Mouse (Mus musculus) Muller cell, postnatal 12 days (primary cell): ENCODE data around the gene Cd37.
A peak's percentile ranks its signal among the peaks of the same experiment; 100 is the strongest.

Experiments
- DNase-seq: peaks from one replicate; pipeline ENCODE4 v3.0.0-alpha.2; 2015; ENCODE audit errors: inconsistent ontology term

Gene Cd37

DNA sequence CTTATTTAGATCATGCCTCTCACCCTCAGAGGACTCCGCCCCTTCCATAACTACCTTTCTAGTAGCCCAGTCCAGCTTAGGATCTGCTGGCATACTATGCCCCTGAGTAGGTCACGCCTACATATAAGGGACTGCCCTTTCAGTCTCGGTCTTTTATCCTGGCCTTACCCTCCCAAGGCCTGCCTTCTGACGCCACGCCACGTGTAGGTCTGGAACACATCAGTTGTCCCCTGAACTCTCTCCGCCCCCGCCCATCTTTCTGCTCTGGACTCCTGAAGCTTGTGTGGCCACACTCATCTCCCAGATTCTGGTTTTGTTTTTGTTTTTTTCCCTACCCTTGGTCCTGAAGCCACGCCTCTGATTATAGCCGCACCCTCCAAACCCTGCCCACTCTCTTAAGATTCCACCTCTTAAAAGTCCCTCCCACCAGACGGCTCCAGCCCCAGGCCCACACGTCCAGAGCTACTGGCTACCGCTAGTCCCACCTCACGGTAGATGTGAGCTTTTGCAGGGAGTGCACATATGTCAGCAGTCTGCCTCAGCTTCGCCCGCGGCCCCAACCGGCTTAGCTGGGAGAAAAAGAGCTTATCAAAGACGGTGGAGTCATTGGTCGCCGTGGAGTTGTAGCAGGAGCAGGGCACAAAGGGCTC, 3.9 kb downstream of the Cd37 start:
- DNase-seq, result peak; percentile 66

DNA sequence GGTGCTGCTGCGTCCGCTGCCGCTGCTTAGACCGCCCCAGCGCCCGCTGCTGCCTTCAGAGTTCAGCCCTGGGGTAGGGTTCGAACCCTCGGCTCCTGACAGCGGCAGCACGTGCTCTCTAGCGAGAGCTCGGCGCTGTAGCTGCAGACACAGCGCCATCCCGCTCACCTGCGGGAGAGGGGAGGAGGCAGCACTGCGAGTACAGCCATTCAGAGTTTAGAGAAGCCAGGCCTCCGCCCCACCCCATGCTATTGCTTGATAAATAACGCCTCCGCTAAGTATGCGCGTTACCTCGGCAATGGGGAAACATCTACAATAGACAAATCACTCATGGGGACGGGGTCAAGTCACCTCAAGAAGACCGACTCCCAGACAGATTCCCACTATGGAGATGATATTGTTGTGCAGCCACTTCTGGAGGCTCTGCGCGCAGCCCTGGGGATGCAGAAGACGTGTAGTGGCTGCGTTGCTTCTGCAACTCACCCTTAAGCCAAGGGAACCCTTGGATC, 4.5 kb downstream of the Cd37 start:
- DNase-seq, result no peak

DNA sequence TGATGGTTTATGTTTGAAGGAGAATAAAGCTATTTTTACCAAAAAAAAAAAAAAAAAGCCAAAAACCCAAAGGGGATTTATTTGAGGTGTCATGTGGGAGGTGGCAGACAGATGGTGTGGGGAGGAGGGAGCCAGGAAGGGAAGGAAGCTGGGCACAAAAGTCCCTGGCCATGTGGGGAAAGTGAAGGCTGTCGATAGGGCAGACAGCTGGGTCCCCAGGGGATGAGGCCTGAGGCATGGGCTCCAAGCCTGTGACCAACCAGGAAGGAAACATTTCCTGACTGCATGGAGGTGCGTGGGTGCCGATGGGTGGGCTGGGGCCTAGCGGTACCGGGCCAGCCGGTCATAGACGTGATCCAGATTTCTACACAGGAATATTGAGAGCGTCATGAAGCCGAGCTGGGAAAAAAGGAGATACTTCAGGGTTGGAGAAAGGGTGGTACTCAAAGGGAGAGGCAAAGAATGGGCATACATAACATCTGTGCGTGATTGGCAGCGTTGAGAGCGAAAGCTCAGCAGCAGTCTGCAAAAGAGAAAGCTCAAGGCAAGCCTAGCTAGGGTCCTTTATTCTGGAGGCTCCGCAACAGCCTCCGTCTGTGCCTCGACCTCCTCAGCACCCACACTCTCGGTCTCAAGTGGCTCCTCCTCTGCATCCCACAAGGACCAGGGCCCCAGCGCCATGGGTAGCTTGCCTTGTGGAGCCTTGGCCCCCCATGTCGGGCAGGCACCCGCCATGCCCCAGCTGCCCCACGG, 5.2 kb downstream of the Cd37 start:
- no peak for DNase-seq

DNA sequence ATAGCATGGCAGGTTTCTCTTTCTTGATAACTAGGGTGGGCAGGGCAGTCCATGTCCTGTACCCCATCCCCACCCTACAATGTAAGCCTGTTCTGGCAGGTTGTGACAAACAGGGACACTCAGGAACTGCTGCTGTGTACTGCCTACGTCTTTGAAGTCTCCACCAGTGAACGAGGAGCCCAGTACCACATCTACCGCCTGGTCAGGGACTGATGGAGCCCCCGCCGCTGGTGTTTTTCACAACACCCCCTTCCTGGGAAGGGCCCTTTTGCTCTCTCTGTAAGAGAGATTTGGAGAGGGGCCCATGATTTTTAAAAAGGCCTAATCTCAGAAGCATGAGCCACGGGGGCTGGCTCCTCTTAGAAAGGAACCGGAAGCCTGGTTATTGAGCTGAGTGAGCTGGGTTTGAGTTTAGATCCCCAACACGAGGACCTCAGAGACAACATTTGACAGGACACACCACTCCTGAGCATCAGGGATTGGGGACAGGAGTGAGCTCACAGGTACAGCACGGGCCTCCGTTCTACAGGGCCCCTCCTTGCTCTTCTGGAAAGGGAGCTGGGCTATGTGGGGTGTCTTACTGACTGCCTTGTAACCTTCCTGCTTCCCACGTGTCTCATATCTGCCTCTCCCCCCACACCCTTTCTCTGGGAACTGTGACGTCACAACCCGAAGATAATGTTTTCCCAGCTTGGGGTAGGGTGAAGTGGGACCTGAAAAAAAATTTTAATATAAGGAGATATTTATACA, 6.0 kb downstream of the Cd37 start:
- no peak for DNase-seq

DNA sequence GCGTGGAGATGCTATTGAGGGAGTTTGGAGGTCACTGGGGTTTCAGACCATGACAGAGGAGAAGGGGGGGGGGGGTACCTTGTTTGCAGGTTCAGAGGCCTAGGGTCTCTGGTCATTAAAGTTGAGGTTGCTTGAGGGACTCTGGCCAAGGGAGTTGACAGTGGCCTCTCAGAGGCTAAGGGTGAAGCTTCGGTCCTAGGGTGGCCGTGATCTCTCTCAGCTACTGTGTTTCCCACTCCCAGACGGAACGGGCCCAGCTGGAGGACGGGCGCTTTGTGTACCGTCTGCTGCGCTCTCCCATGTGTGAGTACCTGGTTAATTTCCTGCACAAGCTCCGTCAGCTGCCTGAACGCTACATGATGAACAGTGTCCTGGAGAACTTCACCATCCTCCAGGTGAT, 7.0 kb downstream of the Cd37 start:
- DNase-seq, result no peak

DNA sequence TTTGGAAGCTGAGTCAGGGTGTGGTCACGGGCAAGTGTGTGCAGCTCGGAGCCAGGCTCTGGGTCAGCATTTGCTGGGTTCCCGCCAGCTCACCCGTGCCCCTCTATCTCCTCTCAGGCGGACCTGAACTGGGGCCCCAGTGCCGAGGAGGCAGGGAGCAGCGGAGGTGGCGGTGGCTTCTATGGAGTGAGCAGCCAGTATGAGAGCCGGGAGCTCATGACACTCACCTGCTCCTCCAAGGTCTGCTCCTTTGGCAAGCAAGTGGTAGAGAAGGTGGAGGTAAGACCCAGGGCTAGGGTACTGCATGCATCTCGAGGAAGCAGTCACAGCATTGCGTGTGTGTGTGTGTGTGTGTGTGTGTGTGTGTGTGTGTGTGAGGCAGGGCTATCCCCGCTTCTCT, 7.7 kb downstream of the Cd37 start:
- DNase-seq, result no peak

DNA sequence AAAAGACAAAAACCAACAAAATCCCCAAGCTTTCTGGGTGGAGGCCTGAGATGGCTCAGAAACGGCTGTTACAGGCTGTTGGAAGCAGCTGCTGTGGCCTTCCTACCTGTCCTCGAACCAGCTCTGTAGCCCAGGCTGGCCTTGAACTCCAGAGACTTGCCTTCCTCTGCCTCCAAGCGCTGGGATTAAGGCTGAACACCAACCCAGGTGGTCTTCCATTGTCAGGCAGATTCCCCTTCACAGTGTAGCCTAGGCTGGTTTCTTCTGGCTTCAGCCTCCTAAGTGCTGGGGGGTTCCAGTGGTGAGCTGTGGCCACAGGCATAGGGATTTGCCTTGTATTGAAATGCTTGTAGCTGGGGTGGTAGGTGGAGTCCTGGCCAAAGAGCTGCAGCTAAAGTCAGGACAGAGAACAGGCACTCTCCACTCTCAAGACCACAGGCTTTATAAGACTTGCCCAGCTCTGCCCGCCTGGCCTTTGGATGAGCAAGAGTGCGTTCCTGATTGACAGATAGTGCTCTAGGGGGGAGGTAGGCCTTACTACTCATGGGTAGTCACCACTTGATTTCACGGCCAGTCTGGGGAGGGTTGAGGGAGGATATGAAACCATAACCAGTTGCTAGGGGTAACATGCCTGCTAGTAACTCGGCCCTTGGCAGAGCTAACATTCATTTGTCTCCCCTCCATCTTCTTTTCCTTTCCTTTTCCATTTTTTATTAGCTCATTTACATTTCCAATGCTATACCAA, 9.3 kb downstream of the Cd37 start:
- no peak for DNase-seq

DNA sequence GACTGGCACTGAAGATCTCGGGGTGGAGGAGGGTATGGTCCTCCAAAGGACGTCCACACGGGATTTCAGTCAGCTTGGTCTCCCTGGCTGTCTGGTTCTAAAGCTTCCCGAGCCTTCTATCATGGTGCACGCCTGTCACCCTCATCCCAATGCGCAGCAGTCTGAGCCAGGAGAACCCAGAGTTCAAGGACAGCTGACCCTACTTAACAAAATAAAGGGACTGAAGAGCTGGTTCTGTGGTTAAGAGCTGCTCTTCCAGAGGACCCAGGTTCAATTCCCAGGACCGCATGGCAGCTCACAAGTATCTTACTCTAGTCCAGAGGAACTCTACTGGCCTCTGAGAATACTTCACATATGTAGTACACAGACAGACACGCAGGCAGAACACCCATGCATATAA, 9.9 kb downstream of the Cd37 start:
- no peak for DNase-seq

DNA sequence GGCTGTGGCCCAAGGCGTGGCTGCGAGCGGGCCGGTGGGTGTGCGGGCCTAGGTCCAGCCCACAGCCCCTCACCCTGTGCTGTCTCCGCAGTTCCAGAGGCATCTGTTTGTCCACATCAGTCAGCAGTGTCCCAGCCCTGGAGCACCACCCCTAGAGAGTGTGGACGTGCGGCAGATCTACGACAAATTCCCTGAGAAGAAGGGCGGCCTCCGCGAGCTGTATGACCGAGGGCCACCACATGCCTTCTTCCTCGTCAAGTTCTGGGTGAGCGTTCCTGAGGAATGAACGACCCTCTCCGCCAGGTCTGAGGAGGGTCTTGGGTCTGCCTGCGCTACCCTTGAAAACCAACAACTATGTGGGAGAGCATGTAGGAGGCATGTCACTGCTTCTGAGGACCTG, 10.4 kb downstream of the Cd37 start:
- DNase-seq, result no peak

DNA sequence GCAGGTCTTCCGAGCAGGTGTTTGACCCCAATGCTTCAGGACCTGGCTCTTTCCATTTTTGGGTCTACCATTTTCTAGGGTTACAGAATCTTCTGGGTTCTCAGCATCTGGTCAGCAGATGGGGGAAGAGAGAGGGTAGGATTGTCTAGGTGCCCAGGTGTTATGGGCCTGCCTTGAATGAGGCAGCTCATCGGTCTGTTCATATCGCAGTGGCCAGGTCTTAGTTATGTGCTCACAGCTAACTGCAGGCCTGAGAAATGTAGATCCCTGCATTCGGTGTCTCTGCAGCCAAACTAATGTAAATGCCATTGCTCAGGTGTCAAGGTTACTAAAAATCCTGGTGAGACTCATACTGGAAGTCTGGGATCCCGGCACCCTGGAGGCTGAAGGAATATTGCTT, 12.5 kb downstream of the Cd37 start:
- DNase-seq, result no peak

DNA sequence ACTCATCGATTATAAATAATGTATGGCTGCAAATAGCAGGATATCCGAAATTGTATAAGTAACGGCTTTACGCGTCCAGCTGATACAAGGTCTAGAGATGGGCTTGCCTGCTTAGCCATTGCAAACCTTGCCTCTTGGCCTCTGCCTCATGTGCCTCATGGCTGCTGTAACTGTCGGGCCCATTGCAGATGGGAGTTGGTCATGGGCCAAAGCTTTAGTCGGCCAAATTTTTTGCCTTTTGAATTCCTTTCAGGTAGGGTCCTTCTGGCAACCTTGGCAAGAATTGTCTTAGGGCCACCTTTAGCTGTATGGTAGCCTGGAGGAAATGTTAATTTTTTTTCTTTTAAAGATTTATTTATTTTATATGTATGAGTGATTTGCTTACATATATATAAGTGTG, 14.1 kb downstream of the Cd37 start:
- no peak for DNase-seq

DNA sequence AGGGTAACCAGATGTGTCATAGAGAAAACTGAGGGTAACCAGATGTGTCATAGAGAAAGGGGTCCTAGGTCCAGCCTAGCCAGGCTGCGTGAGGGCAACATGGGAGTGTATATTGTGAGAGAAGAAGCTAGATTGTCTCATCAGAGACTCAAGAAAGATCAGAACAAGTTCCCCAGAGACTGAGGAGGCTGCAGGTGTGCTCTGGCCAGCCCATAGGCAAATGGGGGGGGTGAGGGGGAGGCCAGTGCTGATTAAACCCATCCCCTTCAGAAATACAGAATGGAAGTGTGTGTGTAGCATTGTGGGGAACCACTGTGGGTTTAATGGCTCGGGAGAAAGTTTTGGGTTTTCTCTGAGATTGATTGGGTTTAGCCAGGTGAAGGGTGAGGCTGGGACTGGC, 17.2 kb downstream of the Cd37 start:
- DNase-seq, result no peak

DNA sequence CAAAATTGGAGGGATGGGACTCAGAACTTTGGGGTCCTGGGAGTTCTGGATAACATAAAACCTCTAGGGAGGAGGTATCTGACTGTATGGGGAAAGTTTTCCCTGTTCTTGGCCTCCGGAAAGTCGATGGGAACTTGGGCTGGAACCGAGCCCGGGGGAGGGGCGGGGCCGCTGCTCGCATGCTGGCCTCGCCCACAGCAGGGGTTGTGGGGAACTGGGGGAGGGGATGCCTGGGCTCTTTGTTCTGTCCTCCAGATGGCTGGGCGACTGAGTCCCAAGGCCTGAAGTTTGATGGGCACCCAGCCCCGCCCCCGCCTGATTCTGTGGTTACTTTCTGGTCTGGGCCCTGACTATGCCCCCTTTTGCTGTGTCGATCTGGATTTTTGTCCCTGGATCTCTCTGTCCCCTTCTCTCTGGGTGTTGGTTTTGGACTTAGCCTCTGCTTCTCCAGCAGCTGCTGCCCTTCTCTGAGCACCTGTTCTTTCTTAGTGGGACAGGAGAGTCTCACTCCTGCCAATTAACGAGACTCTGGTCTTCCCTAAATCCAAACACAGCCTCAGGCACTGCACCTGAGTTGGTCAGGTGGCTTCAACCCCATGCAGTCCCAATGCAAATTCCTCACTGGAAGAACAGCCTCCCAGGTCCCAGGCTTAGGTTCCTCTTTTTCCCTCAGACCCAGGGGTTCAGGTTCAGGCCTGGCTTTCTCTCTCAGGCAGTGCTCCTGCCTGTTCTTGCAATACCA, 22.3 kb downstream of the Cd37 start:
- peak; percentile 97 for DNase-seq

DNA sequence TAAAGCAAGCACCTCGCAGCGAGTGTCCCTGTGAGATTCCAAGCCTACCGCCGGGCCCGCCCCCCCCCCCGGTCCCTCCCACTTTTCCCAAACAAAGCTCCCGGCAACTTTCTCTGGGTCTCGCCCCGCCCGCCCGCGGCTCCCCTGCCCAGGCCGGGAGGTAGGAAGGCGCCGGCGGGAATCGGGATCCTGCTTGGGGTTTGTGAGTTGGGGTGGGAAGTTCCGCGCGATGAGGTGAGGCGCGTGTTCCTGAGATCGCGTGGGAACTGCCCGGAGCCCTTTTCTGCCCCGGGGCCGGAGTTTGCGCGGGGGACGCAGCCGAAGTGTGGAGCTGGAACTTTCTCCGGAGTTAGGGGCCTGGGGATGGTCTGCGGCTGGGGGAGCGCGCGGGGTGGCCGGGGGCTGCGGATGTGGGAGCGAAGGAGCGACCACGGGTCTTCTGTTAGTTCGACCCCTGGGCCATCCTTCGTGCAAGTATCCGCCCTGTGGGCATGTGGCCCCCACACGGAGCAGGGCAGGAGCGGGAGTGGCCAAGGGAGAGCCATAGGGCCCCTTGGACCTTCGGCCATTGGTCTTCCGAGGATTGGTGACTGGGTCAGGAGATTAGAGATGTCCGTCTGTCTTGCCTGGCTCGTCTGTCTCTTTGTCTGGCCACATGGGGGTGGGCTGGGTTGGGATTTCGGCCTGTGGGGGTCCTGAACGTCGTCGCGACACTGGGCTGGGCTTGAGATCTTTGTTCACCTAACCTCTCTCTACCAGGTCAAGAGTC, 23.1 kb downstream of the Cd37 start, which contains the start of gene Tead2:
TSS of gene Tead2 (plus strand) at position 81 of the 769 bp plus-strand sequence.
- DNase-seq, result peak; percentile 87

DNA sequence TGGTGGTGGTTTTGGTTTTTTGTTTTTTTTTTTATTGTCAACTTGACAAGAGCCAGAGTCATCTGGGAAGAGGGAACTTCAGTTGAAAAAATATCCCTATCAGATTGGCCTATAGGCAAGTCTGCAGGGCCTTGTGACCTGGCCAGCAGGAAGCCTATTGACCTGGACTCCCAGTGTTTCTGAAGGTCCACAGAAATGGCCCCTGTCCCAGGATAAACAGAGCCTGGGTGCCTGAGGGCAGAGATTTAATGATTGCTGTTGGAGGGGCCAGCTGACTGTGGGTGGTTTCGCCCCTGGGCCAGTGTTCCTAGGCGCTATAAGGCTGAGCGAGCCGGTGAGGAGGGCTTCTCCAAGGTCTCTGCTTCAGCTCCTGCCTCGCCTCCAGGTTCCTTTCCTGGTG, 25.2 kb downstream of the Cd37 start:
- DNase-seq, result no peak

DNA sequence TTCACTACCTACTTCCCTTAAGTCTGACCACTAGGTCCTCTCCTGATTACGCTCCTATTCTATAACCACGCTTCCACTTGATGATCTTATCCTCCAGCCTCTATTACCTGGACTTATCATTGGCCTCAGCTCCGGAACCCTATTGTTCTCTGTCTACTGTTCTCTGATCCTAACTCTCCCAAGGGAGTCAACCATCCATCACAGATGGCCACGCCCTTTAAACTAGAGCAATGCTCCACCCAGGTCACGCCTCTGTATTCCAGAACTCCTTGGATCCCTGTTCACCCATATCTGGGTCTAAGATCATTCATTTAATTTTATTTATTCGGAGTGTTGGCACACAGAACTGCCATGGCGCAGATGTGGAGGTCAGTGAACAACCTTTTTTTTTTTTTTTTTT, 26.6 kb downstream of the Cd37 start:
- no peak for DNase-seq

DNA sequence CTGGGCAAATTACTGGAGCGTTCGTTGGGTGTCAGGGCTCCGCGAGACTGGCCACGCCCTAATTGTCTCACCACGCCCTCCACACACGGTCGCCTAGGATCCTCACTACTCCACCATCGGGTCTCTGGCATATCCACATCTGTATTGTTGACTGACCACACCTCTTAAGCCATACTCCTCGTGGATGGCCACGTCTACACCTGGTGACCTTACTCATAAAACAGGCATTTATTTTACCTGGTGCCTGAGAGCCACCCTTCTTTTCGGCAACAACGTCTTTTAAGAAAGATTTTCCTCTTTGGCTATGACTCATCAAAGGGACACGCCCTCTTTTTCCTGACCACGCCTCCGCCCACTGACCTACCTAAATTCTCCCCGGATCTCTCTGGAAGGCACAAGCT, 27.1 kb downstream of the Cd37 start, which contains the start of gene Dkkl1:
TSS of gene Dkkl1 (minus strand) at position 297 of the 401 bp plus-strand sequence.
- no peak for DNase-seq

DNA sequence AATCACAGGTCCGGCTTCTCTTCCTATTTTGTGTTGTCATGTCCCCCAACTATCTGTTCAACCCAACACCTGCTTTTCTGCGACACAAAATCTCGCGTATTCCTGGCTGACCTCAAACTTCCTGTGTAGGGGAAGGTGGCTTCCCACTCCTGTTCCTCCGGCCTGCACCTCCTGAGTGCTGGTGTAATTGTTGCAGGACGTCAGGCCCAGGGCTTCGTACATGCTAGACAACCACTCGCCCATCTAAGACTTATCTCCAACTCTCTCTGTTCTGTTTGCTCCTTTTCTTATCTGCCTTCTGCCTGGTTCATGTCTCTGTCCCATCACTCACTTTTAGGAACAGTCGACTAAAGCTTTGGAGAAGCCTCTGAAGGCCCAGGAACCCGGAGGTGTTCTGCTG, 27.8 kb downstream of the Cd37 start:
- DNase-seq, result no peak

DNA sequence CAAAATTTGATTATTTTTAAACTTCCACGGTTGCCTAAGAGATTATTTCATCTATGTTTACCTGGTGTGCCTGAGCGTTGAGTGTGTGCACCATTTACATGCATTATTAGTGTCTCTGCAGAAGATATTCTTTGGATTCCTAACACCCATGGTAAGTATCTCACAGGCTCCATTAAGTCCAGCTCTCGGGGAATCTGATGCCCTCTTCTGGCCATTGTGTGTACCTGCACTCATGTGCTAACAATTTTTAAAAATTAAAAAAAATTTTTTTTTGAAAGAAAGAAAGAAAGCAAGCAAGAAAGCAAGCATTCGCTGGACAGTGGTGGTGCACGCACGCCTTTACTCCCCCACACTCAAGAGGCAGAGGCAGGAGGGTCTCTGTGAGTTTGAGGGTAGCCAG, 30.7 kb downstream of the Cd37 start:
- no peak for DNase-seq

DNA sequence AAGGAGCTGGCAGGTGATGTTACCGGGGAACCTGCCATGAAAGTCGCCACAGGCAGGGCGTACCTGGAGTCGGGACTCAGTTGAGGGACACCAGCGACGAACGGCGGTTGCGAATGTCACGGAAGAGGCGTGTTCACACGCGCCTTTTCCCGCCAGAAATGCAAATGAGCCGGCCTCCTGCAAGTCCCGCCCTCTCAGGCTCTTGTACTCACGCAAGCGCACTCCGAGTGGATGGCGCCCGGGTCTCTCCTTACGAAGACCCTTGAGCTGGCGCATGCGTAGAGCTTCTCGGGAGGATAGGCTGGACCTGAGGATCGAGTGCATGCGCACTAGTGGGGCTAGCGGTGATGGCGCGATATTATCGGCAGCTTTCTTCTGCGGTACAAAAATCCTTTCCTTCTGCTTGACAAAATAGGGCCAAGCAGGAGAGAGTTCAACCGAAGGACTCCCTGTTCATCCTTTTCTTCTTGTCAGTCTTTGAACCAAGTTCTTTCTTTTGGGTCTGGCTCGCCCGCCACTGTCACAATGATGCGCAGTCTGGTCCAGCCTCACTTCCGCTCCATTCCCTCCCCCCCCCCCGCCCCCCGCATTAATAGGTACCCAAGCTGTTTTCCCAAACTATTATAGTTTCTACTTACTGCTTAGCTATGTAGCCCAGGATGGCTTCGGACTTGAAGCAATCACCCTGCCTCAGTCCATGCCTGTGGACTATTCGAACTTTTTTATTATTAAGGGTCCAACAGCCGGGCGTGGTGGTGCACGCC, 34.4 kb downstream of the Cd37 start, which contains the start of gene Ccdc155:
TSS of gene Ccdc155 (minus strand) at position 513 of the 764 bp plus-strand sequence.
- peak; percentile 92 for DNase-seq
